Mouse (Mus musculus) forebrain, postnatal 0 days (tissue): ENCODE data around the gene Cacna2d2. TPM values are rescaled to one million over a fixed set of nuclear protein-coding genes. Genes with fewer than 3 reads are reported as not detected.

Experiments
- ATAC-seq: fragments of 200-750 bp; cut with Nextera tagmentation; 2 replicates; pipeline ENCODE4 v1.8.0; 2017; ENCODE audit warnings: mild to moderate bottlenecking, moderate library complexity
- DNase-seq: peaks from one replicate; pipeline ENCODE4 v3.0.0-alpha.2; 2015
- H3K27ac ChIP-seq: fragments of 300-500 bp; sonication (generic); 2 replicates; pipeline ENCODE4 v1.5.1; 2014; ENCODE audit warnings: low read depth, mild to moderate bottlenecking, antibody characterized with exemption, low read length, moderate library complexity, mixed read lengths
- H3K27me3 ChIP-seq: fragments of 300-500 bp; sonication (generic); 2 replicates; pipeline ENCODE4 v1.6.1; 2014; ENCODE audit warnings: mild to moderate bottlenecking, low read length, mixed read lengths; ENCODE audit not compliant: insufficient read depth
- H3K36me3 ChIP-seq: fragments of 300-500 bp; sonication (generic); 2 replicates; pipeline ENCODE4 v1.6.1; 2014; ENCODE audit warnings: mild to moderate bottlenecking, moderate library complexity; ENCODE audit not compliant: insufficient read depth
- H3K4me1 ChIP-seq: fragments of 300-500 bp; sonication (generic); 2 replicates; pipeline ENCODE4 v1.6.1; 2014; ENCODE audit warnings: antibody characterized with exemption; ENCODE audit not compliant: insufficient read depth
- H3K4me2 ChIP-seq: fragments of 300-500 bp; sonication (generic); 2 replicates; pipeline ENCODE4 v1.6.1; 2014; ENCODE audit warnings: low read depth, mild to moderate bottlenecking, moderate library complexity
- H3K4me3 ChIP-seq: fragments of 300-500 bp; sonication (generic); 2 replicates; pipeline ENCODE4 v1.5.1; 2014; ENCODE audit warnings: low read depth, low read length, mixed read lengths
- H3K9ac ChIP-seq: fragments of 300-500 bp; sonication (generic); 2 replicates; pipeline ENCODE4 v1.6.1; 2014; ENCODE audit warnings: mild to moderate bottlenecking
- H3K9me3 ChIP-seq: fragments of 300-500 bp; sonication (generic); 2 replicates; pipeline ENCODE4 v1.6.1; 2016; ENCODE audit warnings: low read length
- CTCF ChIP-seq: sonication (generic); IDR thresholded peaks from 2 replicates; pipeline ENCODE4 v1.5.1; 2016; ENCODE audit warnings: antibody characterized with exemption, control low read depth, low read depth
- WGBS: fragments of 180-500 bp; shearing (Covaris S2); extraction: QIAGEN DNeasy Blood & Tissue Kit; methylation state at CpG from one replicate; pipeline ENCODE4 v1.1.7; 2014; 5-methylcytosine and 5-hydroxymethylcytosine counted together
- polyA plus RNA-seq: library from polyadenylated mRNA; unstranded; fragments of >200 nt; fragmentation: Nextera tagmentation; extraction: Ambion mirVana; gene quantifications from 2 replicates; pipeline ENCODE4 v1.2.1, GENCODE M21; 2015
- total RNA-seq: library from RNA; depleted of rRNA; stranded (reverse); fragments of >200 nt; gene quantifications from 2 replicates; pipeline ENCODE4 v1.2.3, GENCODE M21; 2014

Cacna2d2 gene
- total and polyA plus RNA-seq, 2 experiments from 2014 or later: 5.0 to 49.5 TPM

GRCm38 (mm10) chr9:107538711-107539110 lies 139.3 kb downstream of the Cacna2d2 start:
- peaks cover 36% of the 10 kb centered on the region for H3K4me1 ChIP-seq

GRCm38 (mm10) chr9:107539940-107540339 lies 140.5 kb downstream of the Cacna2d2 start:
- TF ChIP-seq CTCF: no peak
- Histone ChIP-seq H3K27me3 (no peaks in the 10 kb centered on the region), H3K4me1 (peaks cover 36% of the 10 kb centered on the region), H3K27ac (no peak overlapping the region), H3K4me2 (no peak overlapping the region), H3K9ac (no peak overlapping the region), H3K36me3 (peaks cover 42% of the 10 kb centered on the region), H3K4me3 (no peak overlapping the region), H3K9me3 (no peaks in the 10 kb centered on the region)
- ATAC-seq: no peak
- 96% methylated on average over 8 of the region's 8 CpGs for WGBS
- DNase-seq: no peak

More at GRCm38 (mm10) chr9:107538711-107539110, 139.3 kb downstream of the Cacna2d2 start:
- no peak for TF ChIP-seq CTCF
- Histone ChIP-seq H3K9ac (no peak overlapping the region), H3K4me2 (no peak overlapping the region), H3K36me3 (peaks cover 32% of the 10 kb centered on the region), H3K4me3 (no peak overlapping the region), H3K27ac (no peak overlapping the region), H3K27me3 (no peaks in the 10 kb centered on the region), H3K9me3 (no peaks in the 10 kb centered on the region)
- DNase-seq: no peak
- no peak for ATAC-seq
- WGBS: 95% methylated on average over 3 of the region's 3 CpGs

GRCm38 (mm10) chr9:107540420-107540819 lies 141.0 kb downstream of the Cacna2d2 start:
- H3K36me3 ChIP-seq: peaks cover 46% of the 10 kb centered on the region
- H3K9ac ChIP-seq: no peak overlapping the region
- no peak overlapping the region for H3K4me2 ChIP-seq
- 76% methylated on average over 4 of the region's 4 CpGs for WGBS
- no peaks in the 10 kb centered on the region for H3K27me3 ChIP-seq
- H3K9me3 ChIP-seq: no peaks in the 10 kb centered on the region
- H3K27ac ChIP-seq: no peak overlapping the region
- no peak for DNase-seq
- peaks cover 34% of the 10 kb centered on the region for H3K4me1 ChIP-seq
- no peak for TF ChIP-seq CTCF
- ATAC-seq: no peak
- no peak overlapping the region for H3K4me3 ChIP-seq

- no peaks in the 10 kb centered on the region for H3K9me3 ChIP-seq
- DNase-seq (no peak), ATAC-seq (no peak)
- no peaks in the 10 kb centered on the region for H3K27me3 ChIP-seq
- TF ChIP-seq CTCF: no peak
- peaks cover 46% of the 10 kb centered on the region for H3K36me3 ChIP-seq
- peak overlapping the region; percentile 62 for H3K9ac ChIP-seq
- H3K4me1 ChIP-seq: peaks cover 28% of the 10 kb centered on the region
- H3K4me3 ChIP-seq: peak overlapping the region; percentile 65
- 45% methylated on average over 10 of the region's 10 CpGs for WGBS
- H3K4me2 ChIP-seq: peak overlapping the region; percentile 68
- H3K27ac ChIP-seq: peak overlapping the region; percentile 30; the same call in 1 of the 2 replicates
Observed at GRCm38 (mm10) chr9:107541005-107541404, 141.6 kb downstream of the Cacna2d2 start.

GRCm38 (mm10) chr9:107541474-107542351 lies 142.3 kb downstream of the Cacna2d2 start, which contains the start of the genes Cyb561d2 and Nprl2:
Gene Cyb561d2 (minus strand): TSS chr9:107542193.
Gene Nprl2 (plus strand): TSS chr9:107542226.
- peak within 1 kb of the TSS; percentile 54 for H3K27ac ChIP-seq
- WGBS: 1% methylated on average over 46 of the region's 46 CpGs
- no peaks in the 10 kb centered on the region for H3K27me3 ChIP-seq
- peak within 1 kb of the TSS; percentile 65 for H3K4me3 ChIP-seq
- no peak; the same call in 1 of the 2 replicates for TF ChIP-seq CTCF
- peak; percentile 96 for DNase-seq
- peak; percentile 94 for ATAC-seq
- H3K9me3 ChIP-seq: no peaks in the 10 kb centered on the region
- peak within 1 kb of the TSS; percentile 68 for H3K4me2 ChIP-seq
- H3K9ac ChIP-seq: peak within 1 kb of the TSS; percentile 62
- peaks cover 46% of the 10 kb centered on the region for H3K36me3 ChIP-seq
- peaks cover 23% of the 10 kb centered on the region for H3K4me1 ChIP-seq

- DNase-seq: no peak
- under 1% methylated on average over 11 of the region's 11 CpGs for WGBS
- peak overlapping the region; percentile 65 for H3K4me3 ChIP-seq
- no peaks in the 10 kb centered on the region for H3K9me3 ChIP-seq
- peak overlapping the region; percentile 62 for H3K9ac ChIP-seq
- H3K36me3 ChIP-seq: peaks cover 45% of the 10 kb centered on the region
- H3K4me2 ChIP-seq: peak overlapping the region; percentile 68
- H3K27ac ChIP-seq: peak overlapping the region; percentile 54; the same call in 1 of the 2 replicates
- peaks cover 22% of the 10 kb centered on the region; the same call in 1 of the 2 replicates for H3K4me1 ChIP-seq
- no peak for ATAC-seq
- no peak for TF ChIP-seq CTCF
- H3K27me3 ChIP-seq: no peaks in the 10 kb centered on the region
Observed at GRCm38 (mm10) chr9:107542352-107542686, 142.9 kb downstream of the Cacna2d2 start.

GRCm38 (mm10) chr9:107542721-107543120 lies 143.3 kb downstream of the Cacna2d2 start:
- peak overlapping the region; percentile 68 for H3K4me2 ChIP-seq
- no peak for TF ChIP-seq CTCF
- no peak overlapping the region for H3K27ac ChIP-seq
- ATAC-seq (no peak), DNase-seq (no peak)
- H3K4me3 ChIP-seq: peak overlapping the region; percentile 65
- WGBS: 60% methylated on average over 8 of the region's 8 CpGs
- H3K9ac ChIP-seq: peak overlapping the region; percentile 62; the same call in 1 of the 2 replicates
- no peaks in the 10 kb centered on the region for H3K9me3 ChIP-seq
- no peaks in the 10 kb centered on the region for H3K27me3 ChIP-seq
- peaks cover 42% of the 10 kb centered on the region for H3K36me3 ChIP-seq
- peaks cover 20% of the 10 kb centered on the region; the same call in 1 of the 2 replicates for H3K4me1 ChIP-seq
